Mouse (Mus musculus): ENCODE results near the gene AU022751. TPM values are rescaled to one million over a fixed set of nuclear protein-coding genes. Genes with fewer than 3 reads are reported as not detected.
"Not testable (repeated sequence)": the region's sequence is repeated elsewhere in the genome, so short reads cannot be mapped to it uniquely, and the experiment has no call there.

AU022751 gene
- 0.66 and 0.71 TPM in 2 replicates for polyA plus RNA-seq (2012; rRNA removed)

DNA sequence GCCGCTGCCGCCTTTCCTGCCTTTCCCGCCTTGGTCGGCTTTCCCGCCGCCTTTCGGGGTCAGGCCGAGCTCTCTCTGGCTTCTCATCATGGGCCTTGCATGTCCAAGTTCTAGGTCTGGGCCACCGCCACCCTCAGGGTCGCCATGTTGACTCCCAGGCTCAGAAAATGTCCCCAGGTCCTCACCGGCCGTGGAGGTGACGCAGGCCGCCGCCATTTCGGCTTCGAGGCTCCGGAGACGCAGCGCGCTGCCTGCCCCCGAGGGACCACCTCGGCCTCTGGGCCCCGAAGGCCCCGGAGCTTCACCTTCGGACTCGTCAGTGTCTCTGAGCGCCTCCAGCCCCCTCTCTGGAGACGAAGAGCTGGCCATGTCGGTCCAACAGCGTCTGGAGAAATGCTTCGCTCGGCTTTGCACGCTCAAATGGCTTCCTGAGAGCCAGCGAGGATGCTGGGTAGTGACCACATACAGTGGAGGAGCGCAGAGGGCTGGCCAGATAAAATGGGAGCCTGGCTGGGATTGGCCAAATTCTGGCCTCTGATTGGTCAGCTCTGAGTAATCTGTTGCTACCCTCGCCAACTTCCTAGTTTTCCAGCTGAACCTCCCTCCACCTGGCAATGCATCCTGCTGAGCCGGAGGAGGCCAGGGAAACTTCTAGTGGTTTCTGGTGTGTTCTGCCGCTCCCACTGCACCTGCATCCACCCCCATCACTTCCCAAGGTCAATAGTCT is at the start of gene AU022751:
TSS of gene AU022751 (minus strand) at position 466 of the 727 bp plus-strand sequence.
- TF ChIP-seq POLR2A (IDR thresholded peaks at IDR 0.05; ENCODE audit: extremely low read depth, insufficient read depth, low read length) (no peak), CTCF (IDR thresholded peaks at IDR 0.05; ENCODE audit: extremely low read depth, insufficient read depth, low read length) (no peak)
- H3K4me3 ChIP-seq (ENCODE audit: insufficient read depth, low read length): no peak within 1 kb of the TSS
- no peaks in the 10 kb centered on the region for H3K4me1 ChIP-seq (ENCODE audit: control insufficient read depth, insufficient read depth, low read length)
- no peak within 1 kb of the TSS for H3K27ac ChIP-seq (ENCODE audit: insufficient read depth, low read length)

- Histone ChIP-seq H3K4me3 (ENCODE audit: insufficient read depth, low read length) (peak overlapping the region; percentile 65), H3K4me1 (ENCODE audit: control insufficient read depth, insufficient read depth, low read length) (no peaks in the 10 kb centered on the region), H3K27ac (ENCODE audit: insufficient read depth, low read length) (peak overlapping the region; percentile 80; the same call in 1 of the 2 replicates)
- TF ChIP-seq CTCF (IDR thresholded peaks at IDR 0.05; ENCODE audit: extremely low read depth, insufficient read depth, low read length) (no peak), POLR2A (IDR thresholded peaks at IDR 0.05; ENCODE audit: extremely low read depth, insufficient read depth, low read length) (no peak)
Measured at GRCm38 (mm10) chrX:6091996-6092757, 9.0 kb upstream of the AU022751 start.

- H3K27ac ChIP-seq (ENCODE audit: insufficient read depth, low read length): peak overlapping the region; percentile 80; the same call in 1 of the 2 replicates
- peak overlapping the region; percentile 65 for H3K4me3 ChIP-seq (ENCODE audit: insufficient read depth, low read length)
- no peak for TF ChIP-seq CTCF (IDR thresholded peaks at IDR 0.05; ENCODE audit: extremely low read depth, insufficient read depth, low read length)
- no peak for TF ChIP-seq POLR2A (IDR thresholded peaks at IDR 0.05; ENCODE audit: extremely low read depth, insufficient read depth, low read length)
- no peaks in the 10 kb centered on the region for H3K4me1 ChIP-seq (ENCODE audit: control insufficient read depth, insufficient read depth, low read length)
Measured at GRCm38 (mm10) chrX:6091547-6091946, 8.3 kb upstream of the AU022751 start.

DNA sequence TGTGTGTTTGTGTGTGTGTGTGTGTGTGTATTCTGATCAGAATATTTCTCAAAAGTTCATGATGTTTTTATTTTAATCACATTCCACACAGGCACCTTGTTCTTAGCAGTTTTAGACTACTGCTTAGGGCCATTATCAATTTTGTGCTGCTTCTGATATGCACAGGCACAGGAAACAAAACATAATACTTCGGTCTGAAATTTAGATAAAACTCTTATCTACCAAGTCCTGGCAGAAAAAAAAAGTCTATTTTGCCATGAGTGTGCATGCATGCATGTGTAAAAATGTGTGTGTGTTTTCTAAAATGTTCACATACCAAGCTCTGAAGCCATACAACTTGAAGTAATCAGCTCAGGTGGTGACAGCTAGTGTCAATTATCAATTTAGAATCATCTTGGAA is 21.7 kb downstream of the AU022751 start:
- no peak overlapping the region for H3K4me3 ChIP-seq (ENCODE audit: insufficient read depth, low read length)
- no peak overlapping the region for H3K27ac ChIP-seq (ENCODE audit: insufficient read depth, low read length)
- TF ChIP-seq CTCF (IDR thresholded peaks at IDR 0.05; ENCODE audit: extremely low read depth, insufficient read depth, low read length): no peak
- TF ChIP-seq POLR2A (IDR thresholded peaks at IDR 0.05; ENCODE audit: extremely low read depth, insufficient read depth, low read length): no peak
- no peaks in the 10 kb centered on the region for H3K4me1 ChIP-seq (ENCODE audit: control insufficient read depth, insufficient read depth, low read length)

DNA sequence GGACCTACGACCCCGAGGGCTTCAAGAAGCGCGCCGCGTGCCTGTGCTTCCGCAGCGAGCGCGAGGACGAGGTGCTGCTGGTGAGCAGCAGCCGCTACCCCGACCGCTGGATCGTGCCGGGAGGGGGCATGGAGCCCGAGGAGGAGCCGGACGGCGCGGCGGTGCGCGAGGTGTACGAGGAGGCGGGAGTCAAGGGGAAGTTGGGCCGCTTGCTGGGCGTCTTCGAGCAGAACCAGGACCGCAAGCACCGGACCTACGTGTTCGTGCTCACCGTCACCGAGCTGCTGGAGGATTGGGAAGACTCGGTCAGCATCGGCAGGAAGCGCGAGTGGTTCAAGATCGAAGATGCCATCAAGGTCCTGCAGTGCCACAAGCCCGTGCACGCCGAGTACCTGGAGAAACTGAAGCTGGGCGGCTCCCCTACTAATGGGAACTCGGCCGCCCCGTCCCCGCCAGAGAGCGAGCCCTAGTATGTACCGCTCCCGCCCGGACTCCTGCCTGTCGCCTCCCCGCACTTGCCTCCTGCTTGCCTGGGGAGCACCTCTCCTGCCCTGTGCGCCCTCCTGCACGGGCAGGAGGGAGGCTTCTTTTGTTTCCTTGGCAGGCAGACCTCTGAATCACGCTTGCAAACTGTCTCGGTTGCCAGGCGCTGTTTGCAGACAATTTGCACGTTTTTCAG is 35.1 kb downstream of the AU022751 start:
- H3K27ac ChIP-seq (ENCODE audit: insufficient read depth, low read length): not testable (repeated sequence)

GRCm38 (mm10) chrX:6047066-6047935 is 35.9 kb downstream of the AU022751 start, which contains the start of gene Nudt11:
Gene Nudt11 (plus strand): TSS chrX:6047453.
- H3K27ac ChIP-seq (ENCODE audit: insufficient read depth, low read length); H3K4me1 ChIP-seq (ENCODE audit: control insufficient read depth, insufficient read depth, low read length): not testable (repeated sequence)

More for the DNA sequence above, 35.1 kb downstream of the AU022751 start:
- peak overlapping the region; percentile 54 for H3K4me3 ChIP-seq (ENCODE audit: insufficient read depth, low read length)
- not testable (repeated sequence) for H3K4me1 ChIP-seq (ENCODE audit: control insufficient read depth, insufficient read depth, low read length)

More at GRCm38 (mm10) chrX:6047066-6047935, 35.9 kb downstream of the AU022751 start, which contains the start of gene Nudt11:
- peak within 1 kb of the TSS; percentile 54 for H3K4me3 ChIP-seq (ENCODE audit: insufficient read depth, low read length)

Other genes starting within 250 kb of the AU022751 start
- gene Nudt11, start 36.0 kb downstream of the AU022751 start, polyA plus RNA-seq (2012; rRNA removed): 20.4 and 21.1 TPM in 2 replicates
- 21.9 and 22.6 TPM in 2 replicates for gene Nudt10, start 89.6 kb upstream of the AU022751 start, polyA plus RNA-seq (2012; rRNA removed)
- 0.15 TPM in 2 replicates for gene Bmp15, start 237.3 kb upstream of the AU022751 start, polyA plus RNA-seq (2012; rRNA removed)

All from cortical plate, adult 2 months (tissue).